ENCODE assay signal across 10 mouse cellular contexts in the genomic region with DNA sequence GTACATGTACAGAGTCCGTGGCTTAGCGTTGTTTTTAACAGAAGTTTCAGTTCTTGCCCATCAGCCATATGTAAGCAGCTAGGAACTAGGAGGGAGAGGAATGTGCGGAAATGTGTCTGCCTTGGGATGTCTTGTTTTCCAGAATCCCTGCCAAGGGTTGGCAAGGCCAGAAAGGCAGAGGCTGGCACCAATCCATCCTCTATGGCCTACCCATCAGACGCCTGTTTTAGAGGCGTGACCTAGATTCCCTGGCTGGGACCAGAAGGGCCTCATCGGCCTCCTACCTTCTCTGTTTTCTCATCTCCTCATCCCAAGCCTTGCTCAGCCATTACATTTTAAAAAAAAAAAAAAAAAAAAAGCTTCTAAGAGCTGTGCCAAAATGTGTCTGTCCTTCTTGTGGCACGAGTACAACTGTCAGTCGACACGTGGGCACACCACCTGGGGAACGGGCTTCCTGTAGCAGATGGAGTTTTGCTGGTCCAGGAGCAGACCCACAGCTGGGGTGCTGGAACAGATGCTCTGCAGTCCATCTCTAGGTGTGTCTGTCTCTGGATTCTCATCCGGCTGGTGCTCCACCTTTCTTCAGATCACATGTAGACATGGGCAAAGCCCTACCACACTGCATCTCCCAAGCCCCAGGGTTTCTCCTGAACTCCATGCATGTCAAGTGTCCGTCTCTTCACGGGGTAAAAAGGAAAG.
DNase-seq lines count a peak whose midpoint lies in the region; ATAC-seq and TF ChIP-seq lines count a peak whose summit lies in the region.
"Had no signal": no experiment of that assay in that cellular context is flagged by ENCODE, and none has a peak within 500 bp of the region (broad histone marks: within the 10 kb centered on the region; RNA-seq: fewer than 3 reads in every experiment).

No protein-coding gene starts in this region.

- peak overlapping the region; percentile 72 for H3K27ac ChIP-seq in cerebellum, adult 2 months (ENCODE audit: insufficient read depth, low read length)
- H3K27ac ChIP-seq: limb, embryonic 13.5 days had no signal

- intact Hi-C loops in heart, postnatal 14 days (cut with DNase I) = no loop called here

- 7% methylated on average over 13 of the region's 13 CpGs for WGBS in cerebellum, adult 2 months

- peaks cover 14% of the 10 kb centered on the region for H3K4me1 ChIP-seq in cerebellum, adult 2 months (ENCODE audit: control insufficient read depth, insufficient read depth, low read length)

- TF ChIP-seq CTCF in cerebellum, adult 2 months (IDR thresholded peaks at IDR 0.05; ENCODE audit: borderline replicate concordance, insufficient read depth, low read depth, low read length) = no peak

- ATAC-seq in frontal cortex, adult (ENCODE audit: low TSS enrichment) = peak; percentile 21; the same call in 1 of the 2 replicates
- no peak for ATAC-seq in monocyte, adult 5-6 weeks (replicated peaks; ENCODE audit: insufficient number of reproducible peaks, low FRiP score, low TSS enrichment, poor library complexity, severe bottlenecking)
- ATAC-seq in megakaryocyte-erythroid progenitor cell, adult 5-6 weeks (replicated peaks; ENCODE audit: low FRiP score, low TSS enrichment, poor library complexity, severe bottlenecking) = no peak

- DNase-seq in frontal cortex, postnatal 10 days (ENCODE audit: low spot score in 2 of 2) = no peak
- DNase-seq in MN1 (ENCODE audit: low spot score) = peak; percentile 64
- DNase-seq in cerebellum, adult 2 months = peak; percentile 92 to 97
- peak; percentile 24 to 48 for DNase-seq in heart, postnatal 14 days
- DNase-seq in right cerebral cortex, postnatal 14 days = no peak
- DNase-seq: B cell, adult 2 months had no signal

- H3K27me3 ChIP-seq in cerebellum, adult 2 months (ENCODE audit: control insufficient read depth, insufficient read depth, low read length) = no peaks in the 10 kb centered on the region
- H3K27me3 ChIP-seq: limb, embryonic 13.5 days had no signal

- TF ChIP-seq POLR2A in cerebellum, adult 2 months (IDR thresholded peaks at IDR 0.05; ENCODE audit: borderline replicate concordance, insufficient read depth, low read length) = no peak

- H3K4me3 ChIP-seq in cerebellum, adult 2 months (replicated peaks; ENCODE audit: insufficient read depth, low read depth, low read length) = no peak overlapping the region
- H3K4me3 ChIP-seq: limb, embryonic 13.5 days had no signal

Comparison
In these comparisons a context has a peak if more than half of its experiments do, and no peak if none do; other contexts are left out.
1. DNase-seq: peak in MN1 (single experiment), cerebellum, adult 2 months (2 of 2) and heart, postnatal 14 days (2 of 2); none in frontal cortex, postnatal 10 days (0 of 2) and right cerebral cortex, postnatal 14 days (single experiment).